Mouse (Mus musculus) layer of hippocampus, adult 9-10 months (tissue): ENCODE results near the gene Rpl34.

ENCODE experiments used
- DNase-seq: peaks from one replicate; pipeline ENCODE4 v3.0.0; 2022; ENCODE audit warnings: low spot score

Rpl34 gene

GRCm38 (mm10) chr3:130730189-130730653 lies at the start of gene Rpl34:
Gene Rpl34, minus strand, starts transcription at chr3:130730398.
- peak; percentile 79 for DNase-seq

GRCm38 (mm10) chr3:130768172-130768571 lies 38.0 kb upstream of the Rpl34 start:
- no peak for DNase-seq

GRCm38 (mm10) chr3:130764091-130764490 lies 33.9 kb upstream of the Rpl34 start:
- no peak for DNase-seq

- DNase-seq = peak; percentile 12
Measured at GRCm38 (mm10) chr3:130760711-130761435, 30.7 kb upstream of the Rpl34 start.

- DNase-seq = no peak
Measured at GRCm38 (mm10) chr3:130758157-130758841, 28.1 kb upstream of the Rpl34 start.

GRCm38 (mm10) chr3:130757117-130757852 lies 27.1 kb upstream of the Rpl34 start:
- DNase-seq = no peak

GRCm38 (mm10) chr3:130749206-130749605 lies 19.0 kb upstream of the Rpl34 start:
- DNase-seq = no peak

- DNase-seq = no peak
Measured at GRCm38 (mm10) chr3:130746673-130747619, 16.7 kb upstream of the Rpl34 start.

GRCm38 (mm10) chr3:130737652-130738361 lies 7.6 kb upstream of the Rpl34 start:
- DNase-seq = no peak

GRCm38 (mm10) chr3:130736758-130737157 lies 6.6 kb upstream of the Rpl34 start:
- DNase-seq = no peak

GRCm38 (mm10) chr3:130729472-130730188 lies 568 bp downstream of the Rpl34 start:
- DNase-seq = peak; percentile 16

GRCm38 (mm10) chr3:130727676-130728075 lies 2.5 kb downstream of the Rpl34 start:
- DNase-seq = no peak

GRCm38 (mm10) chr3:130727036-130727435 lies 3.2 kb downstream of the Rpl34 start:
- no peak for DNase-seq

GRCm38 (mm10) chr3:130725718-130726117 lies 4.5 kb downstream of the Rpl34 start:
- DNase-seq = no peak

GRCm38 (mm10) chr3:130722733-130723478 lies 7.3 kb downstream of the Rpl34 start:
- no peak for DNase-seq

GRCm38 (mm10) chr3:130720225-130720624 lies 10.0 kb downstream of the Rpl34 start:
- DNase-seq = no peak

GRCm38 (mm10) chr3:130718871-130719270 lies 11.3 kb downstream of the Rpl34 start:
- no peak for DNase-seq

- no peak for DNase-seq
Measured at GRCm38 (mm10) chr3:130716555-130716954, 13.6 kb downstream of the Rpl34 start.

- DNase-seq = peak; percentile 47
Measured at GRCm38 (mm10) chr3:130714775-130715568, 15.2 kb downstream of the Rpl34 start.
